Mouse (Mus musculus) left cerebral cortex, postnatal 36 days (tissue): ENCODE results near the gene Prr12. TPM values are rescaled to one million over a fixed set of nuclear protein-coding genes. Genes with fewer than 3 reads are reported as not detected.
A peak's percentile ranks its signal among the peaks of the same experiment; 100 is the strongest.
"Not testable (repeated sequence)": the region's sequence is repeated elsewhere in the genome, so short reads cannot be mapped to it uniquely, and the experiment has no call there.

Experiments
- DNase-seq, 2 experiments: peaks; one replicate each; pipeline ENCODE4 v3.0.0; 2021 to 2022; ENCODE audit warnings: low spot score in 2 of 2, mixed read lengths in 1 of 2
- intact Hi-C: fragments of 180-260 bp; cut with DNase I; formaldehyde crosslinking; loops from one replicate; pipeline ENCODE4 v1.15.1; 2025
- total RNA-seq, 2 experiments: library from RNA; stranded (reverse); gene quantifications; 2 replicates each; pipeline ENCODE4 v1.2.3; 2021

The Prr12 gene
- total RNA-seq, result 10 to 100 TPM; 64.9 to 75.3 TPM

- intact Hi-C loops, result loop anchor here (5.0 kb wide), 2 partner anchors 35 to 70 kb away; partner anchors contain the start of genes Rras and Scaf1
- no peak for DNase-seq
Observed at GRCm38 (mm10) chr7:45052862-45053116, at the start of gene Prr12. TSS of gene Prr12 (minus strand) at chr7:45052881.

GRCm38 (mm10) chr7:45102441-45102840, 49.8 kb upstream of the Prr12 start:
- intact Hi-C loops, result no loop called here
- DNase-seq, result no peak

DNA sequence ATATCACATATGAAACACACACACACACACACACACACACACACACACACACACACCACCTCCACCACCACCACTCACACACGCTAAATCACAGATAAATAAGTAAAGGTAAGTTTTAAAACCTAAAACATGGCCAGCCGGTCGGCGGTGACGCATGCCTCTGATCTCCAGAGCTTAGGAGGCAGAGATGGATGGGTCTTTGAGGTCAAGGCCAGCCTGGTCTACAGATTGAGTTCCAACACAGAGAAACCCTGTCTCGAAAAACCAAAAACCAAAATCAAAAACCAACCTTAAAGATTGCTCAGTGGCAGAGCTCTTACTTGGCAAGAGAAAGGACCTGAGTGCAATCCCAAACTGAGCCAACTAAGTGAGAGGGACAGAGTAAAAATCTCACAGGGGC, 47.4 kb upstream of the Prr12 start:
- intact Hi-C loops, result no loop called here
- no peak for DNase-seq

DNA sequence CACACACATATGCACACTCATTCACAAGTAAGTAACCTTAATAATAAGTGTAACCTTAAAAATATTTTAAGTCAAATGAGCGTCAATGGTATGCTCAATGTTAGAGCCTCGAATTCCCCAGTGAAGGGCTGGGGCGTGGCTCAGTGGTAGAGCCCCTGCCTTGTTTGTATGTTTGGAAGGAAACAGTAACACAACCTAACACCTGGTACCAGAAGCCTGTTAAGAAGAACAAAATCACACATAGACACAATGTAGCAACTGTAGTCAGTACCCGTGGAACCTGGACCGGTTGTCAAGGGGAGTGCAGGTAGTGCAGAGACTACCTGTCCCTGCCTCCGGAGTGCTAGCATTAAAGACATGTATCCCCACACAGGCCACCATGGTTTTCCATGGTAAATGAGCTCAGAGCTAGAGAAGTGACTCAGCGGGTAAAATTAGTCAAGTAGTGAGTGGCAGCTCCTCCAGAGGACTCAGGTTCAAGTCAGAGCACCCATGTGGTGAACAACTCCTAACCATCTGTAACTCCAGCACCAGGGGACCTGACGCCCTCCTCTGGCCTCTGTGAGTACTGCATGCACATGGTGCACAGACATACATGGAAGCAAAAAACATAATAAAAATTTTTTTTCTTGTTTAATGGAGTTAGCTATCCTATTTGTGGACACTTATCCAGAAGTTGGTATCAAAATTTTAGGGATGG, 46.0 kb upstream of the Prr12 start:
- DNase-seq, result no peak
- intact Hi-C loops, result no loop called here

- intact Hi-C loops, result no loop called here
- no peak for DNase-seq
Observed at GRCm38 (mm10) chr7:45097479-45097878, 44.8 kb upstream of the Prr12 start.

DNA sequence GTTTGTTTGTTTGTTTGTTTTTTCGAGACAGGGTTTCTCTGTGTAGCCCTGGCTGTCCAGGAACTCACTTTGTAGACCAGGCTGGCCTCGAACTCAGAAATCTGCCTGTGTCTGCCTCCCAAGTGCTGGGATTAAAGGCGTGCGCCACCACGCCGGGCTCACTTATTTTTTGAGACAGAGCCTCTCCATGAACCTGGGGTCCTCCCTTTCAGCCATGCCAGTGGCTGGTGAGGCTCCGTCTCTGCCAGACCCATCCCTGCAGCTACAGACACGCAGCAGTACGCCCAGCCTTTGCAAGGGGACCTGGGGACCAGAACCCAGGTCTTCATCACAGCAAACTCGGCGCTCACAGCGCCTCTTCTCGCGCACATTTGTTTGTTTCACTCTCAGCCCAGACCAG, 43.3 kb upstream of the Prr12 start:
- DNase-seq, intact Hi-C loops: not testable (repeated sequence)

DNA sequence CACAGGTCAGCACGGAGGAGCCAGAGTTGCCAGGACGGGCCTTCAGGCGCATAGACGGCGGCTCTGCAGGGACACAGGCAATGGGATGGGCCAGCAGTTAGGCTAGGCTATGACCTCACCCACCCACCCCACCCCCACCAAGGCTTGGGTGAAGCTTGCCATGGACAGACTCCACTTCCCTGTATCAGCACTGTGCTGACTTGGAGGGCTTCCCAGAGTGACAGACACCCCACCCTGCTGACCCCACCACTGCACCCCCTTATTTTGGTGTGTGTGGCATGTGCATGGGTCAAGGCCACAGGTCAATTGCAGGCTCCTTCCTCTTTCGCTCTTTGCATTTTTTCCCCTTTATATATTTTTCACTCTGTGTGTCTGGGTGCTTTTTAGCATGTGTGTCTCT, 42.7 kb upstream of the Prr12 start:
- intact Hi-C loops, result no loop called here
- DNase-seq, result no peak

DNA sequence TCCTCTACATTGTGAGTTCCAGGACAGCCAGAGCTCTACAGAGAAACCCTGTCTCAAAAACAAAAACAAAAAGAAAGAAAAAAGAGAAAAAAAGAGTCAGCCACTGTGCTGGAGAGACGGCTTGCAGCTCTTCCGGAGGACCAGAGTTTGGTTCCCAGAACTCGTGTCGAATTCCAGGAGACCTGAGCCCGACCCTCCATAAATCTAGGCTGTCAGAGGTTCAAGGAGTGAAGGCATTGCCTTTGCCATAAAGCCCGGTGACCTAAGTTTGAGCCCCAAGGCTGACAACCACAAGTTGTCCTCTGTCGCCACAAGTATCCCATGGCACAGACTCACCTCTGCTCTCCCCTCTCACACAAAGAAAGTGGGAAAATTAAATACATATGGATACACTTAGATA, 41.4 kb upstream of the Prr12 start:
- DNase-seq, result no peak
- intact Hi-C loops, result no loop called here

- DNase-seq, result no peak
- intact Hi-C loops, result no loop called here
Observed at GRCm38 (mm10) chr7:45093516-45093905, 40.8 kb upstream of the Prr12 start.

GRCm38 (mm10) chr7:45092828-45093515, 40.3 kb upstream of the Prr12 start:
- intact Hi-C loops, result no loop called here
- no peak for DNase-seq

DNA sequence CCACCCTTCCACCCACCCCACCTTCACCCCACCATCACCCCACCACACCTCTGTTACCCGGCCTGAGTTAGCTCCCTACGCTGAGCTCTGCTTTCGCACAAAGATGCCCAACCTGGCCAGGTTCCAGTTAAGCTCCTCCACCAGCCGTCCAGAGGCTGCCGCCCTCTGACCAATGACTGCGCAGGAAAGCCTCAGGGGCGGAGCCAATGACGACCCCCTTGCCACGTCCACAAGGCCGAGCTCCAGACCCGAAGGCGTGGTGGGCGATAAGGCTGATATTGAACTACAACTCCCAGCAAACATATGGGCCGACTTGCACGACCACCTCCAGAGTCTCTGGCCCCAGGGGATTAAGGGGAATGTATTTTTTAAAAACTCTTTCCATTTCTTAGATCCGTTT, 39.4 kb upstream of the Prr12 start, which contains the start of gene Rcn3:
Gene Rcn3 (minus strand): TSS at position 174 of the 400 bp plus-strand sequence.
- intact Hi-C loops, result no loop called here
- peak in 1 of 2 experiments; percentile 25 for DNase-seq

DNA sequence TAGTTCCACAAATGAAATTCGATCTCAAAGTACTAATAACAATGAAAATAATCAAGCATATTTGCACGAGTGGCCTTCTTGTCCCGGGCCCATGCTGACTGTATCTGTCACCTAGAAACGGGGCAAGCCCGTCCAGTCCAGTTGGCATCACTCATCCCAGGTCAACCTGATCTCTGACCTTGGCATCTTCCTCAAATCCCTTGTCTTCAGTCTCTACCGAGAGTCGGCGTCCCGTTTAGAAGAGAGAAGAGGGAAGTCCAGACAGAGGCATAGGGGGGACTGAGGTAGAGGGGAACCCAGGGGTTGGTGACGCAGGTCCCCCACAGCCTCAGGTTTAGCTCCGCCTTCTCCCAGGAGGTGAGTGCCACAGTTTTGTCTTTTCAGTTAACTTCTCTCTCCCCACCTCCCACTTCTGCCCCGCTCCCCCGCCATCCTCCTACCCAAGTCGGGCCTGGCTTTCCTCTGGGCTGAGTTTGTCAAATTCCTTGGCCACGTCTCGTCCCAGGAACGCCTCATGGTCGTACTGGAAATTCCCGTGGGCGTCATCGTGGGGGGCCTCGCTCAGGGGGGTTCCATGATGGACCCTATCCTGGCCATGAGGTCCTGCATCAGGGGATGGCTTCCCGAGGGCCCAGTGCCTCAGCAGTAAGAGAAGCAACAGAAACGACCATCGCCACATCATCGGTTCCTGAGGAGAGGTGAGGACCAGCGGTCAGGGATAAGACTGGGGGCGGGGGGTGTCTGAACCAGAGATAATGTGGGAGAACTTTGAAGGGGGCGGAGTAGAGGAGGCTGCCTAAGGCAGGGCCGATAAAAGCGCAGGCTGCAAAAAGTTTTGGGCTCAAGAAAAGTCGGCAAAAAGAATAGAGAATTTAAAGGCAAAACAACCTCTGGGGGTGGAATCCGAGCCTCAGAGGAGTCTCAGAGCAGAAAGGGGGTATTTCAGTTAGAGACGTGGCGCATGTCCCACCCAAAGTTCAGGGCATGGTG, 38.6 kb upstream of the Prr12 start:
- no peak for DNase-seq

GRCm38 (mm10) chr7:45090251-45090977, 37.7 kb upstream of the Prr12 start:
- no peak for DNase-seq
- intact Hi-C loops, result no loop called here

More for the DNA sequence above, 38.6 kb upstream of the Prr12 start:
- intact Hi-C loops, result no loop called here

GRCm38 (mm10) chr7:45088597-45088996, 35.9 kb upstream of the Prr12 start:
- DNase-seq, result no peak
- intact Hi-C loops, result no loop called here

DNA sequence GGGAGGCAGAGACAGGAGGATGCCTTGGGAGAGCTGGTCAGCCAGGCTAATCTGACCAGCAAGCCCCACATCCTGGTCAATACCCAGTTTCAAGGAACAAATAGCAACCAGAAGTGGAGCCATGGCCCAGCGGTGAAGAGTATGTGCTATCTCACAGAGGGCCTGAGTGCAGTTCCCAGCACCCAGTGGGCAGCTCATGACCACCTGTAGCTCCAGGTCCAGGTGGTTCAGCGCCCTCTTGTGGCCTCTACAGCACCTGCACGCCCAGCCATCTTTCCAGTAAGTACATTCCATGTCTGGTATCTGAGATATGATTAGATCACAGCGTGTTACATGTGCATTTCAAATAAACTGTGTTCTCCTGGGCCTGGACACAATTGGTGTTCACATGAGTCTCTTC, 33.4 kb upstream of the Prr12 start:
- no peak for DNase-seq
- intact Hi-C loops, result no loop called here

- DNase-seq, result no peak
- intact Hi-C loops, result loop anchor here (5.0 kb wide), 1 partner anchor 39 kb away; the partner anchor contains the start of gene Rps11
Observed at GRCm38 (mm10) chr7:45083300-45083890, 30.7 kb upstream of the Prr12 start.

- intact Hi-C loops, result loop anchor here (5.0 kb wide), 1 partner anchor 40 kb away; the partner anchor contains the start of gene Rps11
- DNase-seq, result no peak
Observed at GRCm38 (mm10) chr7:45082401-45083299, 30.0 kb upstream of the Prr12 start.

DNA sequence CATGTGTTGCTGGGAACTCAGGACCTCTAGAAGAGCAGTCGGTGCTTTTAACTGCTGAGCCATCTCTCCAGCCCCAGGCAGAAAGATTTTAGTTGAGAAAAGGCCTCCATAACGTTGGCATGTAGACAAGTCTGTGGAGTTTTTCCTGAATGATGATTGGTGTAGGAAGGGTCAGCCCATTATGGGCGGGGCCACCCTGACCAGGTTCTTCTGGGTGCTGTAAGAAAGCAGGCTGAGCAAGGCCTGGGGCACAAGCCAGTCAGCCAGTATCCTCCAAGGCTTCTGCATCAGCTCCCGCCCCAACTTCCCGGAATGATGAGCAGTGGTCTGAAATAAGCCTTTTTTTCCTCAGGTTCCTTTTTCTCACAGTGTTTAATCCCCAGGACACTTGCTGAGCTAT, 28.3 kb upstream of the Prr12 start:
- intact Hi-C loops, result loop anchor here (5.0 kb wide), 1 partner anchor 41 kb away; the partner anchor contains the start of gene Rps11
- no peak for DNase-seq
